ENCODE assay signal across 8 mouse cellular contexts in the genomic region with DNA sequence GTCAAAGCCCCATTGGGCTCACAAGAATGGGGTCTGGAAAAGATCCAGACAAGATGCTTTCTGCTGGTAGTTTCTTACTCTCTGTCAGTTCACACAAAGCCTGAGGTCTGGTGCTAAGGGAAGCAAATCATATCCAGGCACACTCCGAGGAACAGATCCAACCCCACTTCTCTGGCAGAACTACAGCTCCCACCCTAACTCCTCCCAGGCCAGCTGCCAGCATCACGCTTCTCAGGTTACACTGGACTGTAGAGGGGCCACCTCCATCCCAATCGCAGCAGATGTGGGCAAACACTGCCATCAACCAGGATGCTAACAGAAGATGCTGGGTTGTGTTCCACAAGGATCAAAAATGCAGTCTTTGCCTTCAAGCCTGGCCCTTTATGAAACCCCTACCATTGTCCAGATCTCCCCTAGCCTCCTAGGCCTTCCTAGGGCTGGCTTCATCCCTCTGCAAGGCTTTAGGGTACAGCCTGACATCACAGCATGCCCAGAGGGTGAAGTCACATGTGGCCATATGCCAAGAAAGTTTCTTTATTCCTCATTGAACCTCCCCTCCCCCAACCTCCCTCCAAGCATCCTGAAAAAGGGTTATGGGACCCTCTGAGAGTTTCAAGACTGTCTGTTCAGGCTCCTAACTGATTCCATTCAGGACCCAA.
DNase-seq lines count a peak whose midpoint lies in the region; ATAC-seq and TF ChIP-seq lines count a peak whose summit lies in the region.

No protein-coding gene starts in this region.

- TF ChIP-seq CTCF in liver, postnatal 0 days (IDR thresholded peaks at IDR 0.05; ENCODE audit: low read depth) = no peak

- H3K27me3 ChIP-seq in liver, postnatal 0 days (ENCODE audit: insufficient read depth, low read length) = no peaks in the 10 kb centered on the region
- H3K27me3 ChIP-seq in forebrain, embryonic 12.5 days = no peaks in the 10 kb centered on the region
- no peaks in the 10 kb centered on the region for H3K27me3 ChIP-seq in limb, embryonic 10.5 days (ENCODE audit: low read depth, poor library complexity, severe bottlenecking)

- H3K4me3 ChIP-seq in liver, postnatal 0 days (ENCODE audit: low read depth, low read length) = no peak overlapping the region
- H3K4me3 ChIP-seq in forebrain, embryonic 12.5 days (replicated peaks) = no peak overlapping the region
- no peak overlapping the region for H3K4me3 ChIP-seq in limb, embryonic 10.5 days

- no peak for ATAC-seq in liver, postnatal 0 days
- peak; percentile 80; the same call in 1 of the 2 replicates for ATAC-seq in forebrain, embryonic 12.5 days (ENCODE audit: low FRiP score)

- WGBS in liver, postnatal 0 days (ENCODE audit: insufficient replicate concordance) = 41% methylated on average over 3 of the region's 3 CpGs
- 54% methylated on average over 3 of the region's 3 CpGs for WGBS in forebrain, embryonic 12.5 days
- WGBS in limb, embryonic 10.5 days = 17% methylated on average over 3 of the region's 3 CpGs

- no peak for TF ChIP-seq EP300 in liver, postnatal 0 days (IDR thresholded peaks at IDR 0.05; ENCODE audit: low read depth)

- H3K36me3 ChIP-seq in liver, postnatal 0 days (replicated peaks; ENCODE audit: insufficient read depth, low read length) = no peaks in the 10 kb centered on the region
- H3K36me3 ChIP-seq in forebrain, embryonic 12.5 days (replicated peaks) = no peaks in the 10 kb centered on the region
- H3K36me3 ChIP-seq in limb, embryonic 10.5 days = no peaks in the 10 kb centered on the region

- no peak overlapping the region for H3K27ac ChIP-seq in liver, postnatal 0 days (ENCODE audit: low read depth)
- H3K27ac ChIP-seq in forebrain, embryonic 12.5 days = no peak overlapping the region
- H3K27ac ChIP-seq in limb, embryonic 10.5 days = peak overlapping the region; percentile 75

- no peak overlapping the region for H3K4me2 ChIP-seq in liver, postnatal 0 days (ENCODE audit: low read depth, low read length)
- H3K4me2 ChIP-seq in forebrain, embryonic 12.5 days = no peak overlapping the region

- H3K9ac ChIP-seq in liver, postnatal 0 days (replicated peaks) = no peak overlapping the region
- no peak overlapping the region for H3K9ac ChIP-seq in forebrain, embryonic 12.5 days

- peak; percentile 10 for DNase-seq in liver
- no peak for DNase-seq in liver, postnatal 0 days
- DNase-seq in embryo, embryonic 11 days = peak; percentile 55
- DNase-seq in limb, embryonic 10.5 days (ENCODE audit: low spot score) = peak; percentile 74
- no peak for DNase-seq in layer of hippocampus, adult 8-10 months (ENCODE audit: low spot score in 2 of 2)
- DNase-seq in layer of hippocampus, adult 18-20 months (ENCODE audit: low spot score in 2 of 2) = no peak
- no peak for DNase-seq in urinary bladder, postnatal 14 days (ENCODE audit: low spot score)

- no peaks in the 10 kb centered on the region for H3K9me3 ChIP-seq in liver, postnatal 0 days (ENCODE audit: low read length)
- no peaks in the 10 kb centered on the region for H3K9me3 ChIP-seq in forebrain, embryonic 12.5 days
- no peaks in the 10 kb centered on the region for H3K9me3 ChIP-seq in limb, embryonic 10.5 days (replicated peaks)

- H3K4me1 ChIP-seq in liver, postnatal 0 days (ENCODE audit: insufficient read depth) = no peaks in the 10 kb centered on the region
- peaks cover 6% of the 10 kb centered on the region; the same call in 1 of the 2 replicates for H3K4me1 ChIP-seq in forebrain, embryonic 12.5 days
- peaks cover 11% of the 10 kb centered on the region for H3K4me1 ChIP-seq in limb, embryonic 10.5 days

Comparison
In these comparisons a context has a peak if more than half of its experiments do, and no peak if none do; other contexts are left out.
1. DNase-seq: peak in liver (single experiment), embryo, embryonic 11 days (single experiment) and limb, embryonic 10.5 days (single experiment); none in liver, postnatal 0 days (single experiment), layer of hippocampus, adult 8-10 months (0 of 2), layer of hippocampus, adult 18-20 months (0 of 2) and urinary bladder, postnatal 14 days (single experiment).